Mouse (Mus musculus) left cerebral cortex, postnatal 25 days (tissue): ENCODE data around the gene Snx25. TPM values are rescaled to one million over a fixed set of nuclear protein-coding genes. Genes with fewer than 3 reads are reported as not detected.

Source experiments
- DNase-seq, 2 experiments: peaks; one replicate each; pipeline ENCODE4 v3.0.0; 2022; ENCODE audit warnings: low spot score in 2 of 2, mixed read lengths in 1 of 2
- intact Hi-C: fragments of 180-260 bp; cut with DNase I; formaldehyde crosslinking; loops from one replicate; pipeline ENCODE4 v1.15.1; 2025
- total RNA-seq, 2 experiments: library from RNA; stranded (reverse); gene quantifications; 2 replicates each; pipeline ENCODE4 v1.2.3; 2021

The Snx25 gene
- total RNA-seq, 2 experiments from 2014 or later = 46.3 to 48.2 TPM

- intact Hi-C loops = no loop called here
- no peak for DNase-seq
Measured at GRCm38 (mm10) chr8:46039666-46040065, 112.3 kb downstream of the Snx25 start.

- no peak for DNase-seq
- intact Hi-C loops = no loop called here
Measured at GRCm38 (mm10) chr8:46036217-46036616, 115.7 kb downstream of the Snx25 start.

- no peak for DNase-seq
- intact Hi-C loops = no loop called here
Measured at GRCm38 (mm10) chr8:46024392-46024791, 127.6 kb downstream of the Snx25 start.

- intact Hi-C loops = no loop called here
- DNase-seq = no peak
Measured at GRCm38 (mm10) chr8:46022758-46023157, 129.2 kb downstream of the Snx25 start.

- intact Hi-C loops = no loop called here
- DNase-seq = peak in 1 of 2 experiments; percentile 54
Measured at GRCm38 (mm10) chr8:46022203-46022602, 129.8 kb downstream of the Snx25 start.

- DNase-seq = peak; percentile 28 to 50
- intact Hi-C loops = no loop called here
Measured at GRCm38 (mm10) chr8:46010746-46011680, 140.9 kb downstream of the Snx25 start.

GRCm38 (mm10) chr8:46010306-46010705 is 141.7 kb downstream of the Snx25 start:
- peak in 1 of 2 experiments; percentile 20 for DNase-seq
- intact Hi-C loops = no loop called here

- intact Hi-C loops = no loop called here
- no peak for DNase-seq
Measured at GRCm38 (mm10) chr8:46007050-46007672, 144.8 kb downstream of the Snx25 start.

GRCm38 (mm10) chr8:46005596-46005995 is 146.4 kb downstream of the Snx25 start, which contains the start of gene Ankrd37:
Ankrd37 (minus strand) TSS chr8:46005707.
- intact Hi-C loops = no loop called here
- no peak for DNase-seq

- intact Hi-C loops = loop anchor here (2.0 kb wide), 2 partner anchors 153 to 163 kb away; partner anchors contain the start of gene Snx25
- DNase-seq = peak; percentile 97 to 99
Measured at GRCm38 (mm10) chr8:45999784-46000705, 151.9 kb downstream of the Snx25 start.

GRCm38 (mm10) chr8:45999138-45999783 is 152.7 kb downstream of the Snx25 start, which contains the start of gene Lrp2bp:
Lrp2bp (plus strand) TSS chr8:45999303.
- intact Hi-C loops = loop anchor here (2.0 kb wide), 1 partner anchor 164 kb away; no protein-coding TSS in a partner anchor
- peak in 1 of 2 experiments; percentile 30 for DNase-seq

- intact Hi-C loops = loop anchor here (2.0 kb wide), 1 partner anchor 165 kb away; no protein-coding TSS in a partner anchor
- no peak for DNase-seq
Measured at GRCm38 (mm10) chr8:45998228-45998627, 153.7 kb downstream of the Snx25 start.

- intact Hi-C loops = no loop called here
- DNase-seq = no peak
Measured at GRCm38 (mm10) chr8:45995576-45995975, 156.4 kb downstream of the Snx25 start.

GRCm38 (mm10) chr8:45994111-45994510 is 157.8 kb downstream of the Snx25 start:
- intact Hi-C loops = no loop called here
- no peak for DNase-seq

- intact Hi-C loops = no loop called here
- no peak for DNase-seq
Measured at GRCm38 (mm10) chr8:45990631-45991310, 161.2 kb downstream of the Snx25 start.

- intact Hi-C loops = no loop called here
- DNase-seq = no peak
Measured at GRCm38 (mm10) chr8:45988189-45988588, 163.8 kb downstream of the Snx25 start.

- DNase-seq = no peak
- intact Hi-C loops = no loop called here
Measured at GRCm38 (mm10) chr8:45986665-45987064, 165.3 kb downstream of the Snx25 start.
